Mouse (Mus musculus): ENCODE measurements around the gene Ppfia1.

The Ppfia1 gene

DNA sequence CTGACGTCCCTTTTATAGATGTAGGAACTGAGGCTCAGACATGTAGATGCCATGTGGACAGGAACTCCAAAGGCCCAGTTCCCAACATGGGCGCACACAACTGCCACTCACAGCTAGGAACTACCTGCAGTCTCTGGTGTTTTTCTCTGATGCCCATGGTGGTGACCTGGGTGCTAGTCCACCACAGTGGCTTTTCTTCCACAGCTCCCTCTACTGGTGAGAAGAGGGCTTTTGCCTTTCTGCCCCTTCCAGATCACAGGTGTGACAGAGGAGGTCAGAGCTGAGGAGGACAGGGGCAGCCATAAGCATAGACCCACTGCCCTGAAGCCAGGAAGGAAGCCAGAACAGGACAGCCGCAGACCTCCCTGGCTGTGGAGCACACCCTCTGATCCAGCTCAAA lies 126.1 kb downstream of the Ppfia1 start:
- H3K9me3 ChIP-seq (ENCODE audit: low read length) = no peaks in the 10 kb centered on the region
- no peaks in the 10 kb centered on the region for H3K36me3 ChIP-seq (ENCODE audit: insufficient read depth, low read length)
- H3K4me1 ChIP-seq (replicated peaks; ENCODE audit: low read depth, low read length) = peaks cover 8% of the 10 kb centered on the region
- H3K27me3 ChIP-seq (ENCODE audit: insufficient read depth, low read length) = peaks cover 7% of the 10 kb centered on the region
- H3K4me3 ChIP-seq (replicated peaks; ENCODE audit: low read length) = no peak overlapping the region
- peak; percentile 44 for TF ChIP-seq CTCF (conservative IDR thresholded peaks at IDR 0.05; ENCODE audit: low read length)
- TF ChIP-seq POU5F1 (IDR thresholded peaks at IDR 0.05; ENCODE audit: borderline replicate concordance, low read length) = no peak
